Mouse (Mus musculus) yolk sac, embryonic 10.5 days (tissue): Measurements from ENCODE around the gene Brd7.
A peak's percentile ranks its signal among the peaks of the same experiment; 100 is the strongest.

Experiments used
- DNase-seq: peaks from one replicate; pipeline ENCODE4 v3.0.0-alpha.2; 2017; ENCODE audit warnings: low spot score

Gene Brd7

DNA sequence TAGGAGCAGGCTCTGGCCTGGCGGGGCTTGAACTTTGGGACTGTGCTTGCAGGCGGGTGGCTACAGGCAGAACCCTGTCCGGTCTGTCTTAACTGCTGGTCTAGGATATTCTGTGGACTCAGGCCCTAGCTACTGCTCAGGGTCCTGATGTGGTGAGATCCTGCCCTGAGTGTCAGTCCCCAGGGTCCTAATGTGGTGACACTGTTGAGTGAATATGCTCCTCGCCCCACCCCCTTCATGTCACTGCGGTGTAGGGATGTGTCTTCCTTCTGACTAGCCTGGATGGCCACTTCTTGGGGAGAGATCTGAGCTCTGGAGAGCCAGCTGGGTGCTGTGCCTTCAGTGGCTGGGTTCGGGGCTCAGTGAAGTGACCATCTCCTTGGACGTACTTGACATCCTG, 52.1 kb downstream of the Brd7 start:
- no peak for DNase-seq

DNA sequence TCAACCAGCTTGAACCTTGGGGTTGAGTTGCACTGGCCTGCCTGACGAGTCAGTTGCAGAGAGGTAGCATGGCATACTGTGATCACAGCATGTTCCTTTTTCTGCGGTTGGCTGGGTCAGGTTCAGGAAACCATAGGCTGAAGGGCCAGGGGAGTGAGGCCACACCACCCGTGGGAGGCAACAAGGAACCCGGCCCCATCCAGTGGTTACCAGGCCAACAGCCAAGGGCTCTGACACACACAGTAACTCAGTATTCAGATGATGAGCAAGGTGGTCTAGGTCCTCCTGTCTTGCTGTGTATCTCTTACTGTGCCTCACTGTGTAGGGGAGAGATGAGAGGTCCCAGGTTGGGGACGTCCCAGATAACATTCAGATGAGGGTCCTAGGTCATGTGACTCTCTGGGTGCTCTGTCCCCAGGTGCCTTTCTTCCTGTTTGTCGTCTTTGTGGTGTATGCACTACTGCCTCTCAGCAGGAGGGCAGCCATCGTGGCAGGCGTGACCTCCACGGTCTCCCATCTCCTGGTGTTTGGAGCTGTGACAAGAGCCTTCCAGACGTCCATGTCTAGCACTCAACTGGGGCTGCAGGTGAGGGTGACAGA, 52.6 kb downstream of the Brd7 start:
- no peak for DNase-seq

DNA sequence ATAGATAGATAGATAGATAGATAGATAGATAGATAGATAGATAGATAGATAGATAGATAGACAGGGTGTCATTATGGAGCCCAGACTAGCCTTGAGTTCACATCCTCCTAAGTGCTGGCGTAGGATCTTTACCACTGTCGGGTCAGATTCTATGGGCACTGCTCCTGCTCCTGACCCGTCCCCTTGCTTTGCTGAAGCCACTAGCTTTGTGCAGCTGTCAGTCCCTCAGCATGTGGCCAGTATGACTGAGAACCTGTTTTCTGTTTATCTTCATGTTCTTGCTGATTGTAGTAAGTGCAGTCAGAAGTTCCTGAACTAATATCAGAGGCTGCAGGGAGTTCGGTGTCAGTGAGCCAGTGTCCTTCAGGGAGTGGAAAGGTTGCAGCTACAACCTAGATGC, 54.3 kb downstream of the Brd7 start:
- no peak for DNase-seq

DNA sequence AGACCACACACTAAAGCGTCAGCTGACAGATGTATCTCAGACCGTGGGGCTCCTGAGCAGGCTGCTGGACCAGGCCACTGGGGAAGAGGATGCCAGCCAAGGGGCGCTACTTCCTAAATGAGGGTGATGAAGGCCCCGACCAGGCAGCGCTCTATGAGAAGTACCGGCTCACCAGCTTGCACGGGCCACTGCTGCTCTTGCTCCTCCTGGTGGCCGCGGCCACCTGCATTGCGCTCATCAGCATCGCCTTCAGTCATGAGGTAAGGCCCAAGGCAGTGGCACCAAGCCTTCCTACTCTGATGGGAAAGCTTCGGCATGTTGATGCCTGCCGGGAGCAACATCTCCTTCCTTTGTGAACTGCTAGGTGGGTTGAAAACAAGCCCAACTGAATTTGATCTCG, 55.5 kb downstream of the Brd7 start:
- DNase-seq = no peak

GRCm38 (mm10) chr8:88305814-88306213, 56.2 kb downstream of the Brd7 start:
- no peak for DNase-seq

- DNase-seq = no peak
These were observed 60.2 kb downstream of the Brd7 start for GRCm38 (mm10) chr8:88301589-88302437.

- peak; percentile 32 for DNase-seq
These were observed 61.9 kb downstream of the Brd7 start for GRCm38 (mm10) chr8:88299907-88300603.

DNA sequence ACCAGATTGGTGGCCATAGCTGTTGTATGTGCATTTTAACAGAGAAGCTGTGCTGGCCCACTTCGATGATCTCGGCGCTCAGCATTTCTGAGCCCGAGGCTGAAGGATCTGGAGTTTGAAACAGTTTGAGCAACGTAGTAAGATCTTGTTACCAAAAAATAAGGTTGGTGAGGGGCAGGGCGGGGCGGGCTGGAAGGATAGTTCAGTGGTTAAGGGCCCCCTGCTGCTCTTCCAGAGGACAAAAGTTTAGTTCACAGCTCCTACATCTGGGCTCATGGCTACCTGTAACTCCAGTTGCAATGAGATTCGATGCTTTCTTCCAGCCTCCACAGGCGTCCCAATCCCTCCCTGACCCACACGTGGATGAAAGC, 63.3 kb downstream of the Brd7 start:
- no peak for DNase-seq

GRCm38 (mm10) chr8:88297976-88298732, 63.8 kb downstream of the Brd7 start:
- DNase-seq = peak; percentile 33

DNA sequence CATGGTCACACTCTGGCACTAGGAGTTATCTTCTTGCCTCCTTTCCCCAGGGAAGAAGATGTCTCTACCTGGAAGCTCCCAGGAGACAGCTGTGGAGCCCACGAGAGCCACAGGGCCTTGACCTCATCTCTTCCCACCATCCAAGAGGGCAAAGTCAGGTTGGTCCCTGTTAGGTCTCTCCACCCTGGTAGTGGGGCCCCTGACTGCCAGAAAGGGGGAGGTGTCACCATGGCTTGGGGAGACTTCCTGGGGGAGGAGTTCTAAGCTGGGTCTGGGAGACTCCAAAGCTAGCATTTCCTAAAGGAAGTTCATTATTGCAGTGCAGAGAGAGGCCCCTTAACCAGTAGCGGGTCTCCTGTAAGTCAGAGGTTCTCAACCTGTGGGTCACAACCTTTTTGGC, 67.0 kb downstream of the Brd7 start:
- no peak for DNase-seq

DNA sequence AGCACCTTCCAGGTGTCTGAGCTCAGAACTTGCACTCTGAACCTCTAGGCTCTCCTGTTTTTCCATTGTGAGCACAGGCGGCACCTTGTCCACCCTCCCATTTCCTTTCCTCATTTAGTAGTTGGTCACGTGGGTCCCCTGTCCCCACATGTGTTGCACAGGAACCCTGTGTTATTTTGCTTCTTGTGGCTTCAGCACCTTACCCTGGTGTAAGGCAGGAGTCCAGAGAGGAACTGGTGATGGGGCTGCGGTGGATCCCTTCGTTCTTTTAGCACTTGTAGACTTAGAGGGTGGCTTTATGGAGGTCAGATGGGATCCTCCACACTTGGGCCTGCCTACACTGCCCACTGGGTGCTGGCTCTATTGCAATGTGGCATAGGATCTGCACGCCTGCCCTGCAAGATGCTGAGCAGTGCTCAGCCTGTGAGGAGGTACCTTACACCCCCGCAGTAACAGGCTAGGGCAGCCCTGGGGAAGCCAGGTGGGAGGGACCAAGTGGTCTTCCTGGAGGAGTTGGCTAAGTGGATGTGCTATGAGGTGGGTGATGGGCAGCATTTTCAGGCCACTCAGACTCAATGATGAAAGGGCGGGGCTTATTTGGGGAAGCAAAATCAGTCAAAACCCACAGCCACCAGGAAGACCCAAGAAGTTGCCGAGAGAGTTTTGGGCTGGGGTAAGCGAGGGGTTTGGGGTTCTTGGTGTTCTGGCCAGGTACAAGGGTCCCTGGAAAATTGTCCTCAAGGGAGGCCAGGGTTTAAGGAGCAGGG, 68.2 kb downstream of the Brd7 start:
- no peak for DNase-seq

DNA sequence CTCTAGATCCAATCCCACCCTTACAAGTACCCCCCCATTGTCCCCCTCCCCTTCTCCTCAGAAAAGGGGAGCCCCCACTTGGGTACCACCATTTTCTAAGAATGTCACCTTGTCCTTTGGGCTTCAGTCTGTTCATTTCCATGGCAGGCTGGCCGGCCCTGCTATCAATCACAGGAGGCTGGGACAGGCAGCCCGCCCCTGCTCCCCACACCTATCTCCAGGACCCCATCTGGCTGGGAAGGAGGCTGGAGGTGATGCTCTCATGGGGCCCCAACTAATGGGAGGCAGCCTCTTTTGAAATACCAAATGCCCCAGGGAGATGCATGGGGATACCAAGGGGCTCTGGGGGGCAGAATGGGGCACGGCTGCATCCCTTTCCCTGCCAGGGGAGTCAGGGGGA, 69.1 kb downstream of the Brd7 start:
- DNase-seq = no peak

DNA sequence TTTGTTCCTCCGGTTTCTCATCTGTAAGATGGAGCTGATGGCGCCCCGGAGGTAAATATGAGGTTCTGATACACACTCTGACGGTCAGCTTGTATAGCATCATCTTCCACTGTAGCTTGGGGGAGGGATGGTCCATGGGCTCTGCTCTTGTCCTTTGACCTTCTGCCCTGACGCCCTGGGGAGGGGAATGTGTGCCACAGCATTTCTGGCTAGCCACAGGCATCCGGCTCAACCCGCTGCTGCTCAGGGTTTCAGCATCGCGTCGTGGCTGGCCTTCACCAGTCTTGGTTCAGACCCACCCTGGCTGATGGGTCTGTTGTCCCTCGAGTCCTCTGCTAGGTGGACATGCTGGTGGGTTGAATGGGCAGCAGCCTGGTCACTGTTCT, 70.7 kb downstream of the Brd7 start:
- no peak for DNase-seq

DNA sequence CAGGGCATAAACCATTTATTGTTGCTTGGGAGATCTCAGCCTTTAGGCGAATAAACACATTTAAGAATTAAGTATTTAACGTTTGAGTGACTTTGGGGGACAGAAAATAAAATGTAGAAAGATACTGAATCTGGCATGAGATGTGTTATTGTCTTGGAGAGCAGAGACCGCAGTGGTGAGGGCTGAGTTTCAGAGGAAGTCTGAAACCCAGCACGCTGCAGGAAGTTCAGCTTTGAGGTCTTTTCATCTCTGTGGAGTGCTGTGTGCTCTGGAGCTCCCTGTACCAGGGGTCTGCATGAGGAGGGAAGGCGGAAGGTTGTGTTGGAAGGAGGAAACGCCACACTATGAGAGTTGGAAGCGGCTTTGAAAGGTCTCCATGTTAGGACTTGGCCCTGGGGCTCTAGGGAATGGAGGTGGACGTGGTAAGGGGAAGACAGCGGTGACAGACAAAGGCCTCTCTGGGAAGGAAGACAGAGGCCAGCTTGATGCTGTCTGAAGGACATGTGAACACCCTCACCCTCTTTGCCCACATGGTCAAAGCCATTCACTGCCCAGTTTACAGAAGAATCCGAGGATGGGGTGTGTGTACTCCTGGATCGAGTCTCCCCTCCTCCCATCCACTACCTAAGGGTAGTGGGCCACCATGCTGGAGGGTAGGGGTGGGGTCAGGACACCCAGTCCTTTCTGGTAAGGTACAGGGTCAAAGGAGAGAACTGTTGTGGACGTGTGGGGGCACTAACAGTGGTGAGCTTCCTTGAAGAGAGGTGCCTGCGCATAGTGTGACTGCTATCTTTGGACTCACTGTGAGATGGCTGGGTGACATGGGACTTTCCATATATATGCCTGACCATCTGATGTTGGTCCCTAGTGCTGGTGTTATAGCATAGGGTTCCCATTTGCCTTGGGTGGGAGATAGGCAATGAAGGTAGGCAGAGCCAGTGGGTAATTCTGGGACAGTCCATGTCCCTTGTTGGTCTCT, 71.4 kb downstream of the Brd7 start:
- no peak for DNase-seq

- no peak for DNase-seq
These were observed 72.1 kb downstream of the Brd7 start for GRCm38 (mm10) chr8:88289901-88290300.

DNA sequence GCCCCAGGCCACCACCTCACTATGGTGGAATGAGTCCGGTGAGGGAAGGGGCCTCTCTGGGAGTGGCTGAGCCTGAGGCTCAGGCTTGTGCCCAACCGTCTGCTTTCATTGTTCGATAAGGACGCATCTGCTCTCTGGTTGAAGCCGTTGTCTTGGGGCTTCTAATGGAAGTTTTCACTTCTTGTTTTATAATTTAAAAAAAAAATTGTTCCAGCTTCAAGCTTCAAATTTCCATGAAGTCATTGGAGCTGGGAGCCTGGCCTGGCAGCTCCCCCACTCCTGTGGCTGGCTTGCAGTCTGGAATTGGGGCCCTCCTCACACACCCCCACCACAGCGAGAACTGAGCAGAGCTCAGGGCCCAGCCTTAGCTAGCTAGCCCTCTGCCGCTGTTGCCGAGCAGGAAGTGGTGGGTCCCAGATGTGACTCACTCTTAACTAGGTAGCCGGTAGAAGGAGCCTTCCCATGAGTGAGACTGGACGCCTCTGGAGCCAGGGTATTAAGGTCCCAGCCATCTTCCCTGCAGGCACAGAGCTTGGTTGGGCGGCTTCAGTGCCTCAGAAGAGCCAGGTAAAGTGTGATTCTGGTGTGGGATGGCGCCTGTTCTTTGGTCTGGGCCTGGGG, 73.3 kb downstream of the Brd7 start:
- no peak for DNase-seq

- no peak for DNase-seq
These were observed 75.5 kb downstream of the Brd7 start for GRCm38 (mm10) chr8:88286421-88286960.

DNA sequence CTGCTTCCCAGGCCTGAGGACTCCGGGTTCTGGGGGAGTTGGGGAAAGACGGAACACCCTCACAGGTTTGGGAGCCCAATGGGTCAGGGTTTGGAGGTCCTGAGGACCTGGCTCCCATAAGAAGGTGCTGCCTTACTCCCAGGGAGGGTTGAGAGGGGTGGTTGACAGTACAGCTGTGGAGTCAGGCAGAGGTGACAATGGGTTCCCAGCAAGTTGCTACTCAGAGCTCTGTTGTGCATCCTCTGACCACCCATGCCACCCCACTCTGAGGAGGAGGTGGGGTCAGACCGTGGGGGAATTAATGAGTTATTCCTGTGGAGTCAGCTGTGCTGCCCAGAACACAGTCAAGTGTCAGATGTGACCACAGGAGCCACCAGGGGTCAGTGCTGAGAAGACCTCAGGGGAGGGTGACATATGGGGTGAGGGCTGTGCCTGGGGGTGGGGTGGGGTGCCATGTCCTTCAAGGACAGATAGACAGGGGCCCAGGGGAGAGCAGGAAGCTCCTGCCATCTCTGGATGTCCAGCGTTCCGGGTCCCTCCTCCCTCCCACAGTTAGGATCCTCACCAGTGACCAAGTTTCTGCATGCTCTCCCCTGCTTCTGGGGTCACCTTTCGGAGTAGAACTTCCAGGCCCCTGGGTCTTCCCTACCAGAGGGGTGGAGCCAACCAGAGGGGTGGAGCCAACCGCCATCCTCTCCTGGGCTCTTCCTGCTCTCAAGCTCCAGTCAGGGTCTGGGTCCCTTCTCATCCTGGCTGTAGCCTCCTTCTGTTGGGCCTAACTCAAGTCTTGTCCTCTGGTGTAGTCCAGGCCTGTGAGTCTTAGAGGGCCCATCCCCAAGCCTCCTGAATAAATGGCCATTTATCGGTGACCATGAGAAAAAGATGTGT, 76.3 kb downstream of the Brd7 start:
- DNase-seq = no peak

DNA sequence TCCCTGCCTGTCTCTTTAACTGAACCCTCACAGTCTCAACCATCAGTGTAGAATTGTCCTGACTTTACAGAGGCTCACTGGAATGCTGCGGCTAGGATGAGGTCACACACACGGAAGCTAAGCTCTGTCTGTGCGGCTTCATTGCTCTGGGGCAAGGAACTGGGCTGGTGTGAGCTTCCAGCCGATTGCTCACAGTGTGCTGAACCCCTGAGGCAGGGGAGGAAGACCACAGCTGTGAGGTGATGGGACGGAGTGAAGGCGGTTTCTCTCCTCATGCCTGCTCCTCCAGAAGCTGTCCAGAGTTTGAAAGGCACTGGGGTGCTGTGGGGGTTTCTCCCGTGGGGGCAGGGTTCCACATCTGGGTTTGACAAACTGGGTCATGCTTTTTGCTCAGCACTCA, 77.3 kb downstream of the Brd7 start:
- DNase-seq = no peak
